Mouse (Mus musculus): ENCODE measurements at regions not wholly inside any gene's neighbourhood (a gene's known extent, or its start where the extent isn't known, plus 50 kb on each side); places are given as distances from the start of the nearest gene placed in this dataset.

GRCm38 (mm10) chr13:70159065-70159464, 356.9 kb downstream of the Med10 start:
- WGBS = 87% methylated on average over 3 of the region's 3 CpGs
- ATAC-seq (no peak), DNase-seq (ENCODE audit: low spot score) (no peak)
- no peak overlapping the region for H3K27ac ChIP-seq (ENCODE audit: low read depth, low read length)
- peaks cover 8% of the 10 kb centered on the region; the same call in 1 of the 2 replicates for H3K4me1 ChIP-seq (ENCODE audit: control insufficient read depth, insufficient read depth, low read length)
- H3K4me3 ChIP-seq (ENCODE audit: low read depth, low read length) = no peak overlapping the region
- no peaks in the 10 kb centered on the region for H3K27me3 ChIP-seq (replicated peaks; ENCODE audit: control insufficient read depth, insufficient read depth, low read length)
- H3K36me3 ChIP-seq (ENCODE audit: control insufficient read depth, insufficient read depth, low read length) = no peaks in the 10 kb centered on the region
- no peak overlapping the region for H3K4me2 ChIP-seq (ENCODE audit: low read length)
- no peaks in the 10 kb centered on the region for H3K9me3 ChIP-seq (replicated peaks; ENCODE audit: control insufficient read depth, low read length)
- no peak overlapping the region for H3K9ac ChIP-seq (ENCODE audit: low read length)

- no peak overlapping the region; the same call in 1 of the 2 replicates for H3K27ac ChIP-seq (ENCODE audit: low read depth, low read length)
- no peaks in the 10 kb centered on the region for H3K36me3 ChIP-seq (ENCODE audit: control insufficient read depth, insufficient read depth, low read length)
- H3K4me1 ChIP-seq (ENCODE audit: control insufficient read depth, insufficient read depth, low read length) = peaks cover 8% of the 10 kb centered on the region; the same call in 1 of the 2 replicates
- peak; percentile 66; the same call in 1 of the 2 replicates for ATAC-seq
- H3K9ac ChIP-seq (ENCODE audit: low read length) = no peak overlapping the region
- H3K4me2 ChIP-seq (ENCODE audit: low read length) = no peak overlapping the region
- no peaks in the 10 kb centered on the region for H3K27me3 ChIP-seq (replicated peaks; ENCODE audit: control insufficient read depth, insufficient read depth, low read length)
- H3K9me3 ChIP-seq (replicated peaks; ENCODE audit: control insufficient read depth, low read length) = no peaks in the 10 kb centered on the region
- DNase-seq (ENCODE audit: low spot score) = peak; percentile 79
- no peak overlapping the region for H3K4me3 ChIP-seq (ENCODE audit: low read depth, low read length)
- WGBS = 71% methylated on average over 6 of the region's 6 CpGs
These were observed 357.4 kb downstream of the Med10 start for GRCm38 (mm10) chr13:70159604-70160003.

GRCm38 (mm10) chr13:70162115-70162514, 359.9 kb downstream of the Med10 start:
- Histone ChIP-seq H3K27ac (ENCODE audit: low read depth, low read length) (no peak overlapping the region), H3K9ac (ENCODE audit: low read length) (no peak overlapping the region), H3K36me3 (ENCODE audit: control insufficient read depth, insufficient read depth, low read length) (no peaks in the 10 kb centered on the region), H3K4me3 (ENCODE audit: low read depth, low read length) (no peak overlapping the region), H3K9me3 (replicated peaks; ENCODE audit: control insufficient read depth, low read length) (no peaks in the 10 kb centered on the region), H3K4me1 (ENCODE audit: control insufficient read depth, insufficient read depth, low read length) (peaks cover 9% of the 10 kb centered on the region), H3K4me2 (ENCODE audit: low read length) (no peak overlapping the region), H3K27me3 (replicated peaks; ENCODE audit: control insufficient read depth, insufficient read depth, low read length) (no peaks in the 10 kb centered on the region)
- WGBS = 83% methylated on average over 4 of the region's 4 CpGs
- no peak for ATAC-seq
- DNase-seq (ENCODE audit: low spot score) = no peak

- 47% methylated on average over 15 of the region's 15 CpGs for WGBS
- H3K4me1 ChIP-seq (ENCODE audit: control insufficient read depth, insufficient read depth, low read length) = peaks cover 8% of the 10 kb centered on the region; the same call in 1 of the 2 replicates
- H3K27ac ChIP-seq (ENCODE audit: low read depth, low read length) = 0 out of 2 replicates have a peak overlapping the region, but pooled peaks have one; percentile 21
- H3K9ac ChIP-seq (ENCODE audit: low read length) = no peak overlapping the region
- DNase-seq (ENCODE audit: low spot score) (peak; percentile 86), ATAC-seq (peak; percentile 86)
- H3K27me3 ChIP-seq (replicated peaks; ENCODE audit: control insufficient read depth, insufficient read depth, low read length) = no peaks in the 10 kb centered on the region
- no peak overlapping the region for H3K4me3 ChIP-seq (ENCODE audit: low read depth, low read length)
- H3K9me3 ChIP-seq (replicated peaks; ENCODE audit: control insufficient read depth, low read length) = no peaks in the 10 kb centered on the region
- peak overlapping the region; percentile 7; the same call in 1 of the 2 replicates for H3K4me2 ChIP-seq (ENCODE audit: low read length)
- no peaks in the 10 kb centered on the region for H3K36me3 ChIP-seq (ENCODE audit: control insufficient read depth, insufficient read depth, low read length)
These were observed 363.5 kb downstream of the Med10 start for GRCm38 (mm10) chr13:70165511-70166225.

GRCm38 (mm10) chr13:70167747-70168146, 365.6 kb downstream of the Med10 start:
- no peak overlapping the region for H3K9ac ChIP-seq (ENCODE audit: low read length)
- H3K4me1 ChIP-seq (ENCODE audit: control insufficient read depth, insufficient read depth, low read length) = peaks cover 8% of the 10 kb centered on the region; the same call in 1 of the 2 replicates
- no peak for ATAC-seq
- H3K9me3 ChIP-seq (replicated peaks; ENCODE audit: control insufficient read depth, low read length) = no peaks in the 10 kb centered on the region
- 86% methylated on average over 4 of the region's 4 CpGs for WGBS
- no peak overlapping the region for H3K27ac ChIP-seq (ENCODE audit: low read depth, low read length)
- H3K27me3 ChIP-seq (replicated peaks; ENCODE audit: control insufficient read depth, insufficient read depth, low read length) = no peaks in the 10 kb centered on the region
- no peak for DNase-seq (ENCODE audit: low spot score)
- H3K4me2 ChIP-seq (ENCODE audit: low read length) = no peak overlapping the region
- no peak overlapping the region for H3K4me3 ChIP-seq (ENCODE audit: low read depth, low read length)
- H3K36me3 ChIP-seq (ENCODE audit: control insufficient read depth, insufficient read depth, low read length) = no peaks in the 10 kb centered on the region

- Histone ChIP-seq H3K4me1 (ENCODE audit: control insufficient read depth, insufficient read depth, low read length) (peaks cover 8% of the 10 kb centered on the region; the same call in 1 of the 2 replicates), H3K4me3 (ENCODE audit: low read depth, low read length) (no peak overlapping the region), H3K9ac (ENCODE audit: low read length) (no peak overlapping the region), H3K27me3 (replicated peaks; ENCODE audit: control insufficient read depth, insufficient read depth, low read length) (no peaks in the 10 kb centered on the region), H3K9me3 (replicated peaks; ENCODE audit: control insufficient read depth, low read length) (no peaks in the 10 kb centered on the region), H3K4me2 (ENCODE audit: low read length) (no peak overlapping the region), H3K36me3 (ENCODE audit: control insufficient read depth, insufficient read depth, low read length) (no peaks in the 10 kb centered on the region), H3K27ac (ENCODE audit: low read depth, low read length) (no peak overlapping the region)
- 85% methylated on average over 3 of the region's 3 CpGs for WGBS
- no peak for DNase-seq (ENCODE audit: low spot score)
- no peak for ATAC-seq
These were observed 366.7 kb downstream of the Med10 start for GRCm38 (mm10) chr13:70168906-70169305.

GRCm38 (mm10) chr13:70177066-70177465, 374.9 kb downstream of the Med10 start:
- ATAC-seq (no peak), DNase-seq (ENCODE audit: low spot score) (no peak)
- Histone ChIP-seq H3K4me1 (ENCODE audit: control insufficient read depth, insufficient read depth, low read length) (0 out of 2 replicates have a peak, but pooled peaks cover 5% of the 10 kb centered on the region), H3K9ac (ENCODE audit: low read length) (no peak overlapping the region), H3K27ac (ENCODE audit: low read depth, low read length) (no peak overlapping the region), H3K27me3 (replicated peaks; ENCODE audit: control insufficient read depth, insufficient read depth, low read length) (no peaks in the 10 kb centered on the region), H3K4me2 (ENCODE audit: low read length) (no peak overlapping the region), H3K4me3 (ENCODE audit: low read depth, low read length) (no peak overlapping the region), H3K9me3 (replicated peaks; ENCODE audit: control insufficient read depth, low read length) (no peaks in the 10 kb centered on the region), H3K36me3 (ENCODE audit: control insufficient read depth, insufficient read depth, low read length) (no peaks in the 10 kb centered on the region)
- 93% methylated on average over 2 of the region's 2 CpGs for WGBS

GRCm38 (mm10) chr13:70178073-70178491, 375.9 kb downstream of the Med10 start:
- H3K9me3 ChIP-seq (replicated peaks; ENCODE audit: control insufficient read depth, low read length) = no peaks in the 10 kb centered on the region
- ATAC-seq = peak; percentile 55; the same call in 1 of the 2 replicates
- H3K27ac ChIP-seq (ENCODE audit: low read depth, low read length) = peak overlapping the region; percentile 22; the same call in 1 of the 2 replicates
- DNase-seq (ENCODE audit: low spot score) = peak; percentile 50
- H3K9ac ChIP-seq (ENCODE audit: low read length) = no peak overlapping the region
- 0 out of 2 replicates have a peak, but pooled peaks cover 5% of the 10 kb centered on the region for H3K4me1 ChIP-seq (ENCODE audit: control insufficient read depth, insufficient read depth, low read length)
- no peaks in the 10 kb centered on the region for H3K36me3 ChIP-seq (ENCODE audit: control insufficient read depth, insufficient read depth, low read length)
- H3K4me2 ChIP-seq (ENCODE audit: low read length) = no peak overlapping the region
- 36% methylated on average over 8 of the region's 8 CpGs for WGBS
- no peak overlapping the region for H3K4me3 ChIP-seq (ENCODE audit: low read depth, low read length)
- no peaks in the 10 kb centered on the region for H3K27me3 ChIP-seq (replicated peaks; ENCODE audit: control insufficient read depth, insufficient read depth, low read length)

- Histone ChIP-seq H3K4me1 (ENCODE audit: control insufficient read depth, insufficient read depth, low read length) (0 out of 2 replicates have a peak, but pooled peaks cover 2% of the 10 kb centered on the region), H3K27ac (ENCODE audit: low read depth, low read length) (no peak overlapping the region), H3K36me3 (ENCODE audit: control insufficient read depth, insufficient read depth, low read length) (no peaks in the 10 kb centered on the region), H3K4me2 (ENCODE audit: low read length) (no peak overlapping the region), H3K9me3 (replicated peaks; ENCODE audit: control insufficient read depth, low read length) (no peaks in the 10 kb centered on the region), H3K9ac (ENCODE audit: low read length) (no peak overlapping the region), H3K27me3 (replicated peaks; ENCODE audit: control insufficient read depth, insufficient read depth, low read length) (no peaks in the 10 kb centered on the region), H3K4me3 (ENCODE audit: low read depth, low read length) (no peak overlapping the region)
- 77% methylated on average over 4 of the region's 4 CpGs for WGBS
- ATAC-seq = no peak
- no peak for DNase-seq (ENCODE audit: low spot score)
These were observed 388.8 kb downstream of the Med10 start for GRCm38 (mm10) chr13:70190978-70191377.
